Mouse (Mus musculus) cerebellum, postnatal 36 days (tissue): ENCODE measurements around the gene Sap30.
"Not testable (repeated sequence)": the region's sequence is repeated elsewhere in the genome, so short reads cannot be mapped to it uniquely, and the experiment has no call there.

Experiments
- DNase-seq, 2 experiments: peaks; one replicate each; pipeline ENCODE4 v3.0.0; 2021 to 2022; ENCODE audit warnings: mixed read lengths in 2 of 2

The Sap30 gene

GRCm38 (mm10) chr8:57491873-57492272 lies 4.2 kb upstream of the Sap30 start:
- no peak for DNase-seq

DNA sequence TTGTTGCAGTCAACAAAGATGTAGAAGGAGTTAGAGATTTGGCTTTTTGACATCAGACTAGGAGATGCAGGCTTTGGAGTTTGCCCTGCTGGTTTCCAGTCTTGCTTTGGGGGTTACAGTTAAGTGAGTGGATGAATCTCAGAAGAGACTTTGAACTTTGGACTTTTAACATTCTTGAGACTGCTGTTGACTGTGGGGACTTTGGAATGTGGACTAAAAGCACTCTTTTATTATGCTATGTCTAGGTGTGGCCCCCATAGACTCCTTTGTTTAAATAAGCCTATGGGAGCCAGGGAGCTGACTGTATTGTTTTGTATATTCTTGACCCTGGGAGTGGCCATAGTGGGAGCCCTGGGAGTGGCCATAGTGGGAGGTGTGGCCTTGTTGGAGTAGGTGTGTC lies 2.2 kb upstream of the Sap30 start:
- no peak for DNase-seq

GRCm38 (mm10) chr8:57489366-57489765 lies 1.7 kb upstream of the Sap30 start:
- DNase-seq: no peak

DNA sequence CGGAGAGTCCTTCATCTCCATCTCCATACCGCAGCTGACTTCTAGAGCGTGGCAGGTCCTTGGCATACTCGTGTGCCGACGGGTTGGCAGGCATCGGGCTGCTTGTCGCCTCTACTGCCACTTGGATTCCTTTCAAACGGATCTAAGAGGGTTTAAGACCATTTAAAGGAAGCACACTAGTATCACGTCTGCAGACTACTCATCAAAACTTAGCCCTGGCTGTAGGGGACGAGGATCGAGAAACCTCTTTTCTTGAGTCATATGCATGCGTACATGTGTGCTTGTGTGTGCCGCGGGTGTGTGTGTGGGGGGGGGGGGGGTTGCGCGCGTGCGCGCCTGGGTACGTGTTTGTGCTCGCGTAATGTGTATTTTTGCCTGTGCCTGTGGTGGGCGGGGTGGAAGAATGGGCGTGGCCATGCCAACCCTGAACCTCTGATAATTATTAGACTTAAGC lies 679 bp upstream of the Sap30 start:
- DNase-seq: peak; percentile 64 to 66

DNA sequence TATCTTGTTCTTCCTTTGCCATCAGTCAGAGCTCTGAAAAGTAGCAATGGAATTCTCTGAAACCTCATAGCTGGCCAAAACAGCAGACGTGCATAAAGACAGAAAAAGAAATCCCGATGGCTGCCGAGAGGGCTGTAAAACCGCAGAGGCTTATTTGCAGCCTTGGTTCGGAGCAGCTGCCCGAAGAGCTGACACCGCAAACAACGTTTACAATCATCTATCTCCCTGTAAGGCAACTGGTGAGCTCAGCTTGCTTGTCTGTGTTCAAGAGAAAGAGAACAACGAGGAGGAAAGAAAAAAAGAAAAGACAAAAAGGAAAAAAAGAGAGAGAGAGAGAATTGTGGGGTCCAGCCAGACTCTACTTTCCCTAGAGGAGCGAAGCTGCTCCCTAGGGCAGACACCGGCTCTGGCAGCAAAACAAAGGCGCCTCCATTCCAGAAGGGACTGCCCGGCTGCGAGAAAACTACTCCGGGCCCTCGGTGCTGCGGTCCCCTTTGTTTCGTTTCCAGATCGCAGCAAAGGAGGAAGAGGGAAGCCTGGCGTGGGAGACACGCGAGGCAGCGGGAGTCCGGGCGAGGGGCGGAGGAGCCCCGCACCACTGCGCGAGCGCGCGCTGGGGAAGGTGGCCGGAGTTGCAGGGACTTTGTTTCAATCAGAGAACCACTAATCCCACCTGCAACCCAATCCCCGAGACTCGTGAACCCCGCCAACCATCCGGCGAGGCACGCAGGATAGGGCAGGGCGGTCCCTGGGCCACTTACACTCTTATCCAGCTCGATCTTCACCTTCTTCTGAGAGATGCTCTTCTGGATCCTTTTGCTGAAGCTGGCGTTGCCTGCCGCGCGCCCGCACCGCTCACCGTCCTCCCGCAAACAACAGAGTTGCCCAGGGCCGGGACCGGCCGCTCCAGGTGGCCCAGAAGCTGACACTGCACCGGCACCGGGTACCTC lies 894 bp downstream of the Sap30 start:
- peak; percentile 45 to 54 for DNase-seq

DNA sequence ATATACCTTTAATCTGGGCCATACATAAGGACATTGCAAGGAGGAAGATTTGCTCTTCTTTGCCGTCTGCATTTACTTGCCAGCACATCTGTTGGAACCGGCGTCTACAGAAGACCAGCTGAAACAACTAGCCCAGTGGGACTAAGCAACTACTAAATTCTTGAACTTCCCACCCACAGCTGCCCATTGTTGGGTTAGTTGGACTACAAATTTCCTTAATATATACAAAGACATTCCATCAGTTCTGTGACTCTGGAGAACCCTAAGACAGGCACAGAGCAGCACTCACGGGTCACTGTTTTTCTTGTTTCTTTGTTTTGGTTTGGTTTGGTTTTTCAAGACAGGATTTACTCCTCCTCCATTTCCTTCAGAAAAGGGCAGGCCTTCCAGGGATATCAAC lies 7.1 kb downstream of the Sap30 start:
- no peak for DNase-seq

DNA sequence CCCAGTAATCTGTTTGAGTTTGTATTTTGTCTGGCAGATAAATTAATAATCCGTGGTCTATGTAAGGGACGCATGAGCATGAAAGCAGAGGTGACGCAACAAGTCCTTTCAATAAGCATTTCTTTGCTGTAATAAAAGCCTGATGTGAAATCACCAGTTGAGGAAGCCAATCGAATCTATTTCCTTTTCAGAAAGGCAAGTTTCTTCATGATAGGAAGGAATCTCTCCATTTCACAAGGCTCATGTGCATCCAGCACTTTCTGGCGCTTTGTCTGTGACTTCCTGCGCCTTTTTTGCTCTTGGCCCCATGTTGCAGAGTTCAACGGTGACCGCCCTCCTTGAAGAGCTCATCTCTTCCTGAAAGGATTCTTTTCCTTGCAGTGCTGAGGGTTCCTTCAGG lies 8.0 kb downstream of the Sap30 start:
- DNase-seq: no peak

DNA sequence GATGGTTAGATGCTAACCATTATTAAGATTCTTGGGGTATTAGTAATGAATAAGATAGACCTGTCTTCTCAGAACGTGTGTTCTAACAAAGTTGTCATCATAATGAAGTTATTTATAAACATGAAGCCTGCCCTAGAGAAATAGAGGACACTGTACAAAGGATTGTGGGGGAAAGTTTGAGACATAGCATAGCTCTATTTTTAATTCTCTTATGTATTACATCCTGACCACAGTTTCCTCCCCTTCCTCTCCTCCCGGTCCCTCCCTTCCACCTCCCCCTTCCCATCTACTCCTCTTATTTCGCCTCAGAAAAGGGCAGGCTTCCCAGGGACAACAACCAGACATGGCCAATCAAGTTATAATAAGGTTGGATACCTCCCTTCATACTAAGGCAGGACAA lies 9.3 kb downstream of the Sap30 start:
- no peak for DNase-seq

DNA sequence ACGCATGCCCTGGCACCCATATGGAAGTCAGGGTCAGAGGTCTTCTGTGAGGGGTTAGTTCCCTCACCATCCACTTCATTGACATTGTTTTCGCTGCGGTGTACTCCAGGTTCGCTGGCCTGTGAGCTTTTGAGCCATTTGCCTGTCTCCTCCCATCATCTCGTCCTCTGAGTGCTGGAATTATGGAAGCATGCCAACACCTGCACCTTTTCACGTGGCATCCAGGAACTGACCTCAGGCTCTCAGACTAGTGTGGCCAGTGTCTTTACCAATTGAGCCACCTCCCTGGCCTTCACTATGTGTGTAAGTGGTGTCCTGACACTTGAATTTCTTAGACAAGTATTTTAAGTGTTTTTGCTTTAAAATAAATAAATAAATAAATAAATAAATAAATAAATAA lies 13.9 kb downstream of the Sap30 start:
- no peak for DNase-seq

DNA sequence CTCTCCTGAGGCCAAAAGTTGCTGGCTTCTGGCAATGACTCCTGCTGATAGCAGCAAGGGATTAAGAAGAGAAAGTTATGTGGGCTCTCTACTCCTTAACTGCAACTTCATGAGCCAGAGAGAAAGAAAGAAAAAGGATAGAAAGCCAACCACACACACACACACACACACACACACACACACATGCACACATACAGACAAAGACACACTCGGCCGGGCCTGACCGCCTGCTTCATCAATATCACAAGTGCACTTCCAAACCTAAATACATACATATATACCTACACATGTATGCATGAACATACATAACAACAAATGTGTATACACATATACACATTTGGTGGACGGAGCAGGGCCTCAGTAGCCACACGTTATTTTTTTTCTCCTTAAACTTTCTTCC lies 16.8 kb downstream of the Sap30 start:
- DNase-seq: no peak

- peak in 1 of 2 experiments; percentile 7 for DNase-seq
These were observed 19.0 kb downstream of the Sap30 start for GRCm38 (mm10) chr8:57468624-57469023.

GRCm38 (mm10) chr8:57463757-57464156 lies 23.9 kb downstream of the Sap30 start:
- DNase-seq: no peak

DNA sequence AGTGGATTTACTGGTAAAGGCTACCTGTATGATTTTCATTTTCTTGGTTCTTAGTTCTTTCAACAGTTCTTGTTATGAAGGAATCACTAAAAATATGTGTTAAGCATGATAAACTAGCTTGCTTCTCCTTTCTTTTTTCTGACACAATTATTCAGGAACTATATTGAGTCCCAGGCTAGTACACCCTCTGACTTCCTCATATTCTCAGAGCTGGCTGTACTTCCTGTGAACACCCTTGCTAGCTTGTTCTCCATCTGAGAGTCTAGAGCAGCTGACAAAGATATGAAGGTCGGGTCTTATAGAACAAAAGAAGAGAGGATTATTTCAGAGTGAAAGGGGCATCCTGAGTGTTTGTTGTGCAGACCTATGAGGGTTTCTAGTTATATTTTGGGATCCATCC lies 24.8 kb downstream of the Sap30 start:
- no peak for DNase-seq

- DNase-seq: no peak
These were observed 29.7 kb downstream of the Sap30 start for GRCm38 (mm10) chr8:57457942-57458341.

- no peak for DNase-seq
These were observed 30.5 kb downstream of the Sap30 start for GRCm38 (mm10) chr8:57457152-57457551.

- no peak for DNase-seq
These were observed 31.9 kb downstream of the Sap30 start, which contains the start of gene Scrg1 for GRCm38 (mm10) chr8:57455765-57456164. Gene Scrg1 (plus strand): TSS chr8:57455923.

- no peak for DNase-seq
These were observed 34.3 kb downstream of the Sap30 start for GRCm38 (mm10) chr8:57453361-57453760.

- no peak for DNase-seq
These were observed 35.8 kb downstream of the Sap30 start for GRCm38 (mm10) chr8:57451896-57452295.

GRCm38 (mm10) chr8:57450726-57451125 lies 36.9 kb downstream of the Sap30 start:
- DNase-seq: no peak

DNA sequence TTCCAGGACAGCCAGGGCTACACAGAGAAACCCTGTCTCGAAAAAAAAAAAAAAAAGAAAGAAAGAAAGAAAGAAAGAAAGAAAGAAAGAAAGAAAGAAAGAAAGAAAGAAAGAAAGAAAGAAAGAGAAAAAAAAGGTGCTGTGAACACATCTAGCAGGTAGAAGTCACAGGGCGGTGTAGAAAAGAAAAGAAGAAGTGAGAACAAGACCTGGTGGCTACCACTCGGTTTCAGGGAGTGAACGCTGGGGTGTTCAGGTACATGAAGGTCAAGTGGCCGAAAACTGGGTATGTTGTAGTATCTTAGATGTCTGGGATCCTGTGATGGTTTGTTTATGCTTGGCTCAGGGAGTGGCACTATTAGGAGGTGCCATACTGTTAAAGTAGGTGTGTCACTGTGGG lies 41.8 kb downstream of the Sap30 start:
- not testable (repeated sequence) for DNase-seq

DNA sequence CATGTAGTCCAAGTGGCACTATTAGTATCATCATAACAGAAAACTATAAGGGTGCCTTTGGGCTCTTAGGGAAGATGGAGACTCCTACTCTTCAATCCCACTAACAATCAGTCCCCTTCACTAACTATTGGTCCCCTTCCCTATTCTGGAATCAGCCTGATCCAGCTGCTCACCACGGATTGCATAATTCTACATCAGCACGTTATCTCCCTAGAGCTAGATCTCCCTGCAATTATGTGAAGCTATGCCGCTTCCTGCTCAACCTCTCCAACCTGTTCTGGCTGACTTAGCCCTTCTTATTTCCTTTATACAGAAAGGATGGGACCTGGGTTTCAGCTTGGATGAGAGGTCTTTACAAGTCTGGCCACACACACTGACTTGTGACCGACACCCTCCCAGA lies 44.4 kb downstream of the Sap30 start:
- DNase-seq: no peak

DNA sequence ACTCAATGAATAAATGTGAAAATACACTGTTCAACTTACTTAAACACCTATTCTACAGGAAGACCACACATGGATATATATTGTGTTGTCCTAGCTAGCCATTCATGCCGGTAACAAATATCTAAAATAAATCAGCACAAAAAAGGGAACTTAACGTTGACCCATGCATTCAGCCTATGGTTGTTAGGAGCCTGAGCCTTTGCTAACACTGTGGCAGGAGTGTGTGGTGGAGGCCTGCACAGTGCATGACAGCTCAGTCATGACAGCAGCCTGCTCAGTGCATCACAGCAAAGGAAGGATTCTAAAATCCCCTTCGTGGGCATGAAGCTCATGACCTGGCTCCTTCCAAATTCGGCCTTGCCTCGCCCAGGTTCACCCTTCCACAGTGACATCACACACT lies 46.1 kb downstream of the Sap30 start:
- DNase-seq: no peak

GRCm38 (mm10) chr8:57441131-57441530 lies 46.5 kb downstream of the Sap30 start:
- no peak for DNase-seq

DNA sequence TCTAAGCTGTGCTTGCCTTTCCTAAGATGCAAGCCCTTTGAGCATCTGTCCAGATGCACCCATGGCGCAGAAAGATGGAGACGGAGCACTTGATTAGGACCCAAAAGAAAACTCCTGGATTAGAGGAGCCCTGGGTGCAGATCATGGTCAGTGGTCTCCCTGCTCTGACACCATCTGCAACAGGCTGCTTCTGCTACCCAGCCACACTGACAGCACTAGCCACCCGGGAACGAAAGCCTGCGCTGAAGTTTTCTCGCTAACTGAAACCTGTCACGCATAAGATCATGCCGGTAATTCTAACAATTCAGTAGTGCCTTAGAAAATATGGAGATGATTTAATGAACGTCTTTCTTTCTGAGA lies 51.2 kb downstream of the Sap30 start:
- DNase-seq: no peak
